Mouse (Mus musculus) midbrain, embryonic 16.5 days (tissue): ENCODE data around the gene Dync2li1. TPM values are rescaled to one million over a fixed set of nuclear protein-coding genes. Genes with fewer than 3 reads are reported as not detected.

Experiments used
- ATAC-seq: fragments of 200-750 bp; cut with Nextera tagmentation; 2 replicates; pipeline ENCODE4 v1.8.0; 2017; ENCODE audit warnings: moderate TSS enrichment
- H3K27ac ChIP-seq: fragments of 300-500 bp; sonication (generic); 2 replicates; pipeline ENCODE4 v1.5.1; 2014; ENCODE audit warnings: mild to moderate bottlenecking, low read length, mixed read lengths
- H3K27me3 ChIP-seq: fragments of 300-500 bp; sonication (generic); 2 replicates; pipeline ENCODE4 v1.6.1; 2014; ENCODE audit warnings: low read depth, low read length, mixed read lengths; ENCODE audit not compliant: control insufficient read depth, insufficient read depth
- H3K36me3 ChIP-seq: fragments of 300-500 bp; sonication (generic); 2 replicates; pipeline ENCODE4 v1.6.1; 2014; ENCODE audit warnings: mild to moderate bottlenecking, low read length, moderate library complexity, mixed read lengths; ENCODE audit not compliant: control insufficient read depth, insufficient read depth
- H3K4me1 ChIP-seq: fragments of 300-500 bp; sonication (generic); 2 replicates; pipeline ENCODE4 v1.6.1; 2014; ENCODE audit warnings: mild to moderate bottlenecking, low read length, mixed read lengths; ENCODE audit not compliant: control insufficient read depth, insufficient read depth
- H3K4me2 ChIP-seq: fragments of 300-500 bp; sonication (generic); 2 replicates; pipeline ENCODE4 v1.6.1; 2014; ENCODE audit warnings: mild to moderate bottlenecking, low read length, mixed read lengths
- H3K4me3 ChIP-seq: fragments of 300-500 bp; sonication (generic); 2 replicates; pipeline ENCODE4 v1.5.1; 2014; ENCODE audit warnings: low read depth, mild to moderate bottlenecking, low read length, moderate library complexity, mixed read lengths
- H3K9ac ChIP-seq: fragments of 300-500 bp; sonication (generic); 2 replicates; pipeline ENCODE4 v1.6.1; 2014; ENCODE audit warnings: low read depth, low read length, mixed read lengths
- H3K9me3 ChIP-seq: fragments of 300-500 bp; sonication (generic); replicated peaks from 2 replicates; pipeline ENCODE4 v1.6.1; 2014; ENCODE audit warnings: mild to moderate bottlenecking, low read length, mixed read lengths; ENCODE audit not compliant: control insufficient read depth, poor library complexity, severe bottlenecking
- WGBS: fragments of 180-500 bp; shearing (Covaris S2); extraction: QIAGEN DNeasy Blood & Tissue Kit; methylation state at CpG from one replicate; pipeline ENCODE4 v1.1.7; 2014; 5-methylcytosine and 5-hydroxymethylcytosine counted together
- polyA plus RNA-seq: library from polyadenylated mRNA; unstranded; fragments of >200 nt; fragmentation: Nextera tagmentation; extraction: Ambion mirVana; gene quantifications from 2 replicates; pipeline ENCODE4 v1.2.1, GENCODE M21; 2015

Dync2li1 gene
- polyA plus RNA-seq, 1 experiment from 2014 or later, result 38.8 TPM

DNA sequence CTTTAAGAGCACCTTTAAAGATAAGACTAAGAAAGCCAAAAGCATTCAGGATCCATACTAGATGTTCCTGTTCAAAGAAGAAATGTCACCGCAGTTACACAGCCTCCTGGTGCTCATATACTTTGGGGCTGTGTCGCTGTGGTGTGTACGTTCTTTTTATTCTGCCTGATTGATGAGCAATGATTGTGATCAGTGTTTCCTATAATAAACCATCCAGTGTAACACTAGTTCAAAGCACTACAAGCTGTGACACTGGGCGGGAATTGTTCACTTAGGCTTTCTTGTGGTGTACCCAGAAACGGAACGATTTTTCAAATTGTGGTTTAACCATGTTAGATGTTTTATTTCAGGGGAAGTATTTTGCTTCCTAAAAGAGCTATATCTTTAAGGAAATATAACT lies 5.5 kb downstream of the Dync2li1 start:
- WGBS, result 95% methylated on average over 6 of the region's 6 CpGs
- ATAC-seq, result no peak
- Histone ChIP-seq H3K27me3 (no peaks in the 10 kb centered on the region), H3K27ac (no peak overlapping the region), H3K9me3 (no peaks in the 10 kb centered on the region), H3K4me1 (peaks cover 3% of the 10 kb centered on the region; the same call in 1 of the 2 replicates), H3K9ac (no peak overlapping the region), H3K4me2 (no peak overlapping the region), H3K4me3 (no peak overlapping the region), H3K36me3 (no peaks in the 10 kb centered on the region)

GRCm38 (mm10) chr17:84633443-84633842 lies 7.1 kb downstream of the Dync2li1 start:
- Histone ChIP-seq H3K27me3 (no peaks in the 10 kb centered on the region), H3K4me1 (no peaks in the 10 kb centered on the region), H3K4me3 (no peak overlapping the region), H3K36me3 (no peaks in the 10 kb centered on the region), H3K9ac (no peak overlapping the region), H3K27ac (no peak overlapping the region), H3K4me2 (no peak overlapping the region), H3K9me3 (no peaks in the 10 kb centered on the region)
- WGBS, result 90% methylated on average over 13 of the region's 13 CpGs
- no peak for ATAC-seq

GRCm38 (mm10) chr17:84636328-84636727 lies 10.0 kb downstream of the Dync2li1 start:
- H3K36me3 ChIP-seq, result no peaks in the 10 kb centered on the region
- no peak overlapping the region for H3K27ac ChIP-seq
- no peaks in the 10 kb centered on the region for H3K27me3 ChIP-seq
- H3K4me2 ChIP-seq, result no peak overlapping the region
- 45% methylated on average over 8 of the region's 8 CpGs for WGBS
- H3K9ac ChIP-seq, result no peak overlapping the region
- H3K4me3 ChIP-seq, result no peak overlapping the region
- ATAC-seq, result no peak
- H3K4me1 ChIP-seq, result no peaks in the 10 kb centered on the region
- H3K9me3 ChIP-seq, result no peaks in the 10 kb centered on the region

- H3K36me3 ChIP-seq, result no peaks in the 10 kb centered on the region
- 90% methylated on average over 6 of the region's 6 CpGs for WGBS
- no peaks in the 10 kb centered on the region for H3K27me3 ChIP-seq
- H3K9me3 ChIP-seq, result no peaks in the 10 kb centered on the region
- H3K9ac ChIP-seq, result no peak overlapping the region
- H3K4me1 ChIP-seq, result no peaks in the 10 kb centered on the region
- no peak overlapping the region for H3K4me2 ChIP-seq
- ATAC-seq, result no peak
- no peak overlapping the region for H3K4me3 ChIP-seq
- no peak overlapping the region for H3K27ac ChIP-seq
These were observed 11.7 kb downstream of the Dync2li1 start for GRCm38 (mm10) chr17:84637971-84638370.

GRCm38 (mm10) chr17:84639796-84640378 lies 13.6 kb downstream of the Dync2li1 start:
- no peak overlapping the region for H3K4me3 ChIP-seq
- H3K4me1 ChIP-seq, result no peaks in the 10 kb centered on the region
- H3K4me2 ChIP-seq, result no peak overlapping the region
- no peak overlapping the region for H3K27ac ChIP-seq
- no peaks in the 10 kb centered on the region for H3K27me3 ChIP-seq
- no peaks in the 10 kb centered on the region for H3K9me3 ChIP-seq
- no peak overlapping the region for H3K9ac ChIP-seq
- ATAC-seq, result no peak
- 50% methylated on average over 10 of the region's 10 CpGs for WGBS
- no peaks in the 10 kb centered on the region for H3K36me3 ChIP-seq

DNA sequence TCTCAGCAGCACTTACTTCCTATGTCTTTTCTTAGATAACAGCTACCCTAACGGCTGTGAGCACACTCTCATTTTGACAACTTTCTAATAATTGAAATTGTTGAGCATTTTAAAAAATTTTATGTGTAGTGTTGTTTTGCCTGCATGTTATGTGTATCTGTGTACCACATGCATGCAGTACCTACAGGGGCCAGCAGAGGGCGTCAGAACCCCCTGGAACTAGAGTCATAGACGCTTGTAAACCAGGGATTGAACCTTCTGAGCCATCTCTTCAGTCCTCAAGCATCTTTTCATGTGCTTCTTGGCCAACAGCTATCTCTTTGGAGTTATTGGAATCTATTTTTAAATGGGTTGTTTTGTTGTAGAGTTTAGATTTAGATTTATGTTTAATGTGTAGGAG lies 15.6 kb downstream of the Dync2li1 start:
- Histone ChIP-seq H3K27me3 (no peaks in the 10 kb centered on the region), H3K9me3 (no peaks in the 10 kb centered on the region), H3K4me2 (no peak overlapping the region), H3K9ac (no peak overlapping the region), H3K4me3 (no peak overlapping the region), H3K27ac (no peak overlapping the region), H3K4me1 (no peaks in the 10 kb centered on the region; the same call in 1 of the 2 replicates), H3K36me3 (no peaks in the 10 kb centered on the region)
- 37% methylated on average over 3 of the region's 3 CpGs for whole genome bisulfite sequencing
- ATAC-seq, result no peak

- Histone ChIP-seq H3K9ac (no peak overlapping the region), H3K9me3 (no peaks in the 10 kb centered on the region)
These were observed 16.0 kb downstream of the Dync2li1 start for GRCm38 (mm10) chr17:84642324-84642723.

DNA sequence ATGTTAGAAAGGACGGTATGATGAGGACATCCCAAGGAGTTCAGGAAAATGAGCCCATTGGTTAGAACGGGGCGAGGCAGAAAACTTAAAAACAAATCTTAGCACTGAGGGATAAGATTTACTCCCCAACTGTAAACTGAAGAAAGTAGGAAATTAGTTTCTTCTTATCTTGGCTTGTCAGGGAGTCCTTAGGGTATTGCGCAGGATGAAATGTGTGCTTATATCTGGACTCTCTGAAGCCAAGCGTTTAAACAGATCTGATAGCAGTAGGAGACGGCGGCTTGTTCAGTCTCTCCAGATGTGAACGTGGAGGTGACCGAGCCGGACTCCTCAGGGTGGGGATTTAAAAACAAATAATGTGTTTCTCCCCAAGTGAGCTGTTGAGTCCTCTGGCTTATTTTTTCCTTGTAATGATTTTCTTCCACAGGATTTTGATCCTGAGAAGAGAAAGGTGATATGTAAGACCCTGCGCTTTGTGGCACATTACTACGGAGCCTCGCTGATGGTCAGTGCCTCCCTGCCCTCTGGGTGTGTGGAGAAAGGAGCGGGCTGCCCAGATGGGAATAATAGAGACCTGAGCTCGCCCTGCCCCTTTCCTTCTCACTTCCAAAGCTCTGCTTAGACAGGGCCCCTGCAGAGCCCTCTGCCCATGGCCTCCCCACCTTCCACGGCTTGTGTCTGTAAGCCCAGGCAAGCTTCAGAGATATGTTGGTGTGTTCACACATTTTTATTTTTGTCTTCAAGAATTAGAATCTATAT lies 18.2 kb downstream of the Dync2li1 start:
- Histone ChIP-seq H3K36me3 (no peaks in the 10 kb centered on the region), H3K4me2 (no peak overlapping the region), H3K4me3 (no peak overlapping the region), H3K27ac (peak overlapping the region; percentile 34; the same call in 1 of the 2 replicates), H3K4me1 (no peaks in the 10 kb centered on the region; the same call in 1 of the 2 replicates), H3K9ac (no peak overlapping the region), H3K27me3 (no peaks in the 10 kb centered on the region), H3K9me3 (no peaks in the 10 kb centered on the region)
- no peak for ATAC-seq
- WGBS, result 46% methylated on average over 16 of the region's 16 CpGs

More at GRCm38 (mm10) chr17:84642324-84642723, 16.0 kb downstream of the Dync2li1 start:
- Histone ChIP-seq H3K4me2 (no peak overlapping the region), H3K4me3 (no peak overlapping the region), H3K27me3 (no peaks in the 10 kb centered on the region), H3K36me3 (no peaks in the 10 kb centered on the region), H3K4me1 (no peaks in the 10 kb centered on the region; the same call in 1 of the 2 replicates), H3K27ac (no peak overlapping the region)
- ATAC-seq, result no peak
- WGBS, result 90% methylated on average over 9 of the region's 9 CpGs

GRCm38 (mm10) chr17:84645119-84645518 lies 18.8 kb downstream of the Dync2li1 start:
- no peaks in the 10 kb centered on the region for H3K9me3 ChIP-seq
- H3K4me2 ChIP-seq, result no peak overlapping the region
- 0 out of 2 replicates have a peak, but pooled peaks have one; percentile 39 for ATAC-seq
- H3K4me3 ChIP-seq, result no peak overlapping the region
- H3K36me3 ChIP-seq, result no peaks in the 10 kb centered on the region
- no peaks in the 10 kb centered on the region for H3K27me3 ChIP-seq
- H3K9ac ChIP-seq, result no peak overlapping the region
- WGBS, result 34% methylated on average over 9 of the region's 9 CpGs
- no peak overlapping the region for H3K27ac ChIP-seq
- H3K4me1 ChIP-seq, result no peaks in the 10 kb centered on the region; the same call in 1 of the 2 replicates
